Mouse (Mus musculus) heart, postnatal 25 days (tissue): ENCODE data around the gene Yjefn3. TPM values are rescaled to one million over a fixed set of nuclear protein-coding genes. Genes with fewer than 3 reads are reported as not detected.

ENCODE experiments used
- DNase-seq: peaks from one replicate; pipeline ENCODE4 v3.0.0; 2022; ENCODE audit warnings: low spot score
- intact Hi-C: fragments of 180-260 bp; cut with DNase I; formaldehyde crosslinking; loops from one replicate; pipeline ENCODE4 v1.15.1; 2025
- total RNA-seq, 2 experiments: library from RNA; stranded (reverse); gene quantifications; 2 replicates each; pipeline ENCODE4 v1.2.3; 2021

Yjefn3 gene
- total RNA-seq, 2 experiments from 2014 or later = 9.6 to 14.8 TPM

DNA sequence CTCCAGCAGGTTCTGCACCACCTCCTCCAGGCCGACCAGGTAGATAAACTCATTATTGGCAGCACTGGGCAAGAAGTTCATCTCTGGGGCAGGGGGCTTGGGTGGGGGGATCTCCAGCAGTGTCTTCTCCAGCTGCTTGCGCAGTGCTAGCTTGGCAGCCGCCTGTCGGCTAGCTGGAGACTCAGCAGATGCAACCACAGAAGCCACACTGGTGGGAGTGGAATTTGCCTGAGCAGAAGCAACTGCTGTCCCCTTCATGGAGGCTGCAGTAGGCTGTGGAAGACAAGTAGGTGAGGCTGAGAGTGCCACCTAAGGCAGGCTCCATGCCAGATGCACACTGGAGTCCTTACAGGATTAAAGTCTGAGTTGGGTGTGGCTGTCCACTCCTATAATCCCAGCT is 12.0 kb upstream of the Yjefn3 start:
- DNase-seq = no peak
- intact Hi-C loops = no loop called here

DNA sequence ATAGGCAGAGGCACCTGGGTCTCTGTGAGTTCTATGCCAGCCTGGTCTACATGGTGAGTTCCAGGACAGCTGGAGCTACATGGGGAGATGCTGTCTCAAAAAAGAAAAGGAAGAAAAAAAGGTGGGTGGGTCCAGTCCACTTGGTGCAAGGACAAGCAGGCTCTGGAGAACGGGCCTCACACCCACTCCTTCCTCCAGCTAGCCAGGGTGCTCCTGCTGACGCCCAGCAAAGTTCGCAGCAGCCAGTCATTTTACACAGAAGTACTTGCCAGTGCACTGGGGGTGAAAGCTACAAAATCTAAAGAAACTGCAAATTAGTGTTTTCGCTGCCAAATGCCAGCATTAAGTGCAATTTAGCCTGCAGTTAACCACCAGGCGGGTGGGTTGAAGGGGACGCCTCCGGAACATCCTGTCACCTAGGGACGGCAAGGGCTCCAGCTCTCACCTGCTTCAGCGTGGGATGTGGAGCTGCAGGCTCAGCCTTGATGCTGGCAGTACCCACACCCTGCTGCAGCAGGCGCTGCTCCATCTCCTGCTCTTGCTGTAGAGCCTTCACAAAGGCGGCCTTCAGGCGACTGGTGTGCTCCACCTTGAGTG is 10.1 kb upstream of the Yjefn3 start:
- intact Hi-C loops = no loop called here
- no peak for DNase-seq

DNA sequence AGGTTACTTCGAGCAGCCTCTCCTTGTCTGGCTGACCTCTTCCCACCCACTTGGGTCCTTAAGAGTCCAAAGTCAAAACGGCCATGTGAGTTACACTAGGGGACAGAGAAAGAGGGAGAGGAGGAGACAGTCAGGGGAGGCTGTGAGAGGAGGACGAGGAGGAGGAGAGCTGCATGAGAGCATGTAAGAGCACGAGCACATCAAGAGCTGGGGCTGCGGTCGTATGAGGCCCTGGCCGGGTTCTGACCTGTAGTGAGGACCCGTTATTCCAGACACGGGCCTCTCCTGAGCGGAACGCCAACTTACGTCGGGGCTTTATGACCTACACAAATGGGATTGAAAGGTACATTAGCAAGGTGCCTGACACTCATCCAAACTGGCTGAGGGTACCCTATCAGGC is 9.4 kb upstream of the Yjefn3 start:
- intact Hi-C loops = no loop called here
- DNase-seq = no peak

DNA sequence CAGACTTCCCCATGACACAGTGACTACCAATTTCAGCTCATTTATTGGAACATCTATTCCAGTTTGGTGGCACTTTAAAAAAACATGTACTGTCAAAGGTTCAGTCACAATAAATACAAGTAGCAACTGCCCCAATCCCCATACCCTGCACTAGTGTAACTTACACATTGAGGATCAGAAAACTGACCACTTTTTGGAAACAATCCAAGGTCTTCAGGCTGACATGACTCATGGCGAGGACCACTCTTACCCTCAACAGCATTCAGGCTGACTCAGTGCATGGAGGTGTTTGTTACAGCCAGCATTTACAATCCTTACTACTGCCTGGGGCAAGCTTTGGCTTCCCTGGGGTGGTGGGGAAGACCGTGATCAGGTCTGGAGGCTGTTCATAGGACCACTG is 4.6 kb upstream of the Yjefn3 start:
- intact Hi-C loops = no loop called here

DNA sequence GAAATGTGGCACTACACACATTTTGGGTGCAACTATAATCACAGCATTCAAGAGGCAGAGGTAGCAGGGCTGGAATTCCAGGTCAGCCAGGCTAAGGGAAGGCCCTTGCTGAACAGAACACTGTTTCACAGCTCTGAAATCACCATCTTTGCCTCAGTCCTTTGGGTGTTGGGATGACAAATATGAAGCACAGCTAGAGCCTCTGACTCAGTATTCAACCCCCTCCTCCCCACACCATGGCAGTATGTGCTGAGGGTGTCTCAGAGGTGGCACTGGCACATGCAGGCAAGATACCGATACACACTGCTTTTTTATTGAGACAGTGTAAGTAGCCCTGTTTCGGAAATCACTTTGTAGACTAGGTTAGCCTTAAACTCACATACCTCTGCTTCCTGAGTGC is 3.7 kb upstream of the Yjefn3 start:
- no peak for DNase-seq
- intact Hi-C loops = no loop called here

More for the DNA sequence above, 4.6 kb upstream of the Yjefn3 start:
- no peak for DNase-seq

DNA sequence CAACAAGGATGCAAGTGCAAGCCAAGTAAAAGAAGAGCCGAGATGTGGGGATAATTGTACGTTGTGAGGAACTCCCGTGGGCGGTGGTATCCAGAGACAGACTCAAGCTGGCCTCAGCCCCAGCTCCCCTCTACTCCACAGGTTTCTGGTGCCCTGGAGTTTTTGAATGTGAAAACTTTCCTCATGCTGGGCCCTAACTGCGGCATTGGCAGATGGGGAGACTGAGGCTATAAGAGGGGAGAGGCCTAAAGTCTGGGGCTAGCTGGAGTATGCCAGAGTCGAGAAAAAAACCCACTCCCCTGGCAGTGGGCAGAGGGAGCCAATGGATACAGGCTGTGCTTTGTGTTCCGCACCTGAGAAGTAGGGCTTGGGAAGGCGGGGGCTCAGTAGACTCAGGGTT is 1.6 kb upstream of the Yjefn3 start:
- intact Hi-C loops = loop anchor here (5.0 kb wide), 1 partner anchor 228 kb away; the partner anchor contains the start of gene Nr2c2ap
- DNase-seq = no peak

DNA sequence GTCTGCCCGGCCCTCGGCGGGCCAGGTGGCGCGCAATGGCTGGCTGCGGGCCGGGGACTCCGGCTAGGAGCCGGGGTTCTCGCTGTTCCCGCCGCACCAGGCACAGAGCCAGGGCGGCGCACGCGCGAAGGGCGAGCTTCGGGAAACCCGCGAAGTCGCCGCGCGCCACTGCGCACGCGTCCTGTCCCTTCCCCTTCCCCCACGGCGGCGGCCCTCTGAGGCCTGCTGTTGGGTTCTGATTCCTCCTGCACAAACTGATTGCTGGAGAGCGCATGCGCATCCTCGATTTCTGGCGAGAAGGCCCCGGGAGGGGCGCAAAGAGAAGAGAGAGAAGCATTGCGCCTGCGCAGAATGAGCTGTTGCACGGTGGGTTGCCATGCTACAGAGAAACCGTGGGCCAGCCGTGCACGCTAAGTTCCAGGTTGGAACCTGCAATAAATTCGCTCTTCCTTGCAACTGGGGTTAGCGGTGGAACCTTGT is 591 bp upstream of the Yjefn3 start:
- intact Hi-C loops = loop anchor here (5.0 kb wide), 1 partner anchor 229 kb away; the partner anchor contains the start of gene Nr2c2ap
- DNase-seq = peak; percentile 98

DNA sequence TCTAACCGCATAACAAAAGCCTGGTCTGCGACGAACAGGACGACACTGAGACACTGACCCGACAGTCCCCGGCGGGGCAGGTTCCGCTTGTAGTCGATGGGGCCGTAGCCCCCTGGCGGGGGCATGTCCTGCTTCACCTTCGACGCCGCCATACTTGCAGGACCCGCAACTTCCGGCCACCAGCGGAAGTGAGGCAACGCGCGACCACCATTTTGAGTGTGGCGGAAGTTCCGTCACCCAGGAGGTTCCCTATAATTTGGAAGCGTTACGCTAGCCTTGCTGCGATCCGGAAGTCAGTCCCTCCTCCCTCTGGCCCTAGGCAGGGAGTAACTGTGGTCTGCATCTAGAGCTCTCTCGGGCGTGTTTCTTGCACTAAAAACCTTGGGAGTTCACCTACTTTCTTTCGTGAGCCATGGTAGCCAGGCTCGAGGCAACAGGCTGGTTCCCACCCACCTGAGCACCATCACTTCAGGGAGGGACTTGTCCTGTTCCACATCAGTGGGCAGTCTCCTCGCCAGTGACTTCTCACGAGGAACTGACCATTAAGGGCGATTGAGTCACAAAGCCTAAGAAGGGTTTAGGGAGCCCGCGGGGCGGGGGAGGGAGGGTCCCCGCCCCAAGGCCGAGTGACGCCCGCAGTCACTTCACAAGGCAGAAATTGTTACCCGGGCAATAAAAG is 889 bp downstream of the Yjefn3 start:
- intact Hi-C loops = loop anchor here (5.0 kb wide), 1 partner anchor 231 kb away; the partner anchor contains the start of gene Nr2c2ap
- peak; percentile 94 for DNase-seq

DNA sequence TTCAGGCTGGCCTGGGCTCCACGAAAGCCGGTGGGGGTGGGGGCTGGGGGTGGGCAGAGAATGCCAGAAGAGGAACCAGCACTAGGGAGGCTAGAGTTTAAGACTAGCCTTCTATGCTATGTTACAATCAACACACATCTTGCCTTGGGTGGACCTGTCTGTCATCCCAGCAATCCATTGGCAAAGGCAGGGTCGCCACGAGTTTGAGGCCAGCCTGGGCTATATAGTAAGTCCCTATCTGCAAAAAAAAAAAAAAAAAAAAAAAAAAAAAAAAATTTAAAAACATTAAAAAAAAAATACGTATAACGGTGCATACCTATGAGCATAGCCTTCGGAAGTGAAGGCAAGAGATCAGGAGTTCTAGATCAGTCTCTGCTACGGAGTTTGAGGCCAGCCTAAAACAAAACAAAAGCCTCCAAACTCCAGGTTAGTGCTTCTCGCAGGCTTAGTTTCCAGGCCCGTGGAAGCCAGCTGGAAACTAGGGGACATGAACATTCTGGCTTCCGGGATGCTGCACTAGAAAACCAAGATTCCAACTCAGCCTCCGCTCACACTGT is 1.5 kb downstream of the Yjefn3 start:
- no peak for DNase-seq
- intact Hi-C loops = loop anchor here (5.0 kb wide), 1 partner anchor 231 kb away; the partner anchor contains the start of gene Nr2c2ap

DNA sequence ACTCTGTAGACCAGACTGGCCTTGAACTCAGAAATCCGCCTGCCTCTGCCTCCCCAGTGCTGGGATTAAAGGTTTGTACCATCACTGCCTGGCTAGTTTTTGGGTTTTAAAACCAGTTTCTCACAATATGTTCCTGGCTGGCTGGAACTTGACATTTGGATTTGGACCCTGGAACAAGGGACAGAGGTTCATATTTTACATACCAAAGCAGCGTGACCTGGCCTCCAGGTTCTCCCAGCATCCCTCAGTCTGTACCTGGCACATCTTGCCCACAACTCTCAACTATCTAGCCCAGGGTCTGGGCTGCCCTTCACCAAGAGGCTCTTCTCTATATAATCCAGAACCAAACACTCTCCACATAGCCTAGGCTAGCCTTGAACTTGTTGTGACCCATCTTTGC is 2.6 kb downstream of the Yjefn3 start:
- no peak for DNase-seq
- intact Hi-C loops = loop anchor here (5.0 kb wide), 1 partner anchor 232 kb away; the partner anchor contains the start of gene Nr2c2ap

DNA sequence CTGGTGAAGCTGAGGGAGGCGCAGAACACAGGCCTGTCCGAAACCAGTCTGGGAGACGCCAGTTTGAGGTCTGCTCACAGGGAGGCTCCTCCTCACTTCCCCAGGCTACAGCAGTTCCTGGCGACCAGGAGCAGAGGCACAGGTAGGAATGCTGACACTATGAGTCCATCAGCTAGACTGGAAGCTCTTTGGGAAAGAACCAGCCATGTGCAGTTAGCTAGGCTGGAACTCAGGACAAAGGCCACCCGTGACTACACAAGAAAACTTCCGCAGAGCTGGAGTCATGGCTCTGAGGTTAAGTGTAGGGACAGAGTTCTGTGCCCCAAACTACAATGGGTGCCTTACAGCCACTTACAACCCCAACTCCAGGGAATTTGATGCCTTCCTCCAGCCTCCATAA is 4.7 kb downstream of the Yjefn3 start:
- intact Hi-C loops = no loop called here
- no peak for DNase-seq

DNA sequence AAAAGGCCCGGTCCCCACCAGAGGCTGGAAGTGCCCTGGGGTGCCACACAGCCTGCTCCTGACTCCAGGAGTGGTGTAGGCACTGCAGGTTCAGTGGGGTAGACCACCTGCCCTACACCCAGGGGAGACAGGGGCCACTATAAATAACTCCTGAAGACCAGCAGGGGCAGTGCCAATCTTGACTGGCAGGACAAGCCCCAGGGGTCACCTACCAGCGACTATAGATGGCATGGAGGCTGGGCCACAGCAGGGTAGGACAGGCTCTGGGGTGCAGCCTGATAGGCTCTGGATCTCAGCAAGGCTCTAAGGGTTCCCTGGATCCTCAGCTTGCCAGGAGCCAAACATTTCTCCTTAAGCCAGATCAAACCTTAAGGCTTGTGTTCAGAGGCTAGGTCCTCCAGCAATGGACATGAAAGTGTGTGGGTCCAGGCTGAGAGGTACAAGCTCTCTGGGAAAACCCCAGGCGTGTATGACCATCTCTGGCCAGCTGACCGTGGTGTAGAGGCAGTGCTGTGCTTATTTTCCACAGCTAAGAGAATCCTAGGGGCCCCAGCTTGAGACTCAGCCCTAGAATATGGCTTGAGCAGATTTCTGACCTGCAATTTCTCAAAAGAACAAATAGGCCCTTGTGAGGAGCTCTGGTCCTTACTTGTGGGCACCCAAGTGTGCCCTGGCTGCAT is 6.6 kb downstream of the Yjefn3 start:
- intact Hi-C loops = no loop called here
- no peak for DNase-seq

DNA sequence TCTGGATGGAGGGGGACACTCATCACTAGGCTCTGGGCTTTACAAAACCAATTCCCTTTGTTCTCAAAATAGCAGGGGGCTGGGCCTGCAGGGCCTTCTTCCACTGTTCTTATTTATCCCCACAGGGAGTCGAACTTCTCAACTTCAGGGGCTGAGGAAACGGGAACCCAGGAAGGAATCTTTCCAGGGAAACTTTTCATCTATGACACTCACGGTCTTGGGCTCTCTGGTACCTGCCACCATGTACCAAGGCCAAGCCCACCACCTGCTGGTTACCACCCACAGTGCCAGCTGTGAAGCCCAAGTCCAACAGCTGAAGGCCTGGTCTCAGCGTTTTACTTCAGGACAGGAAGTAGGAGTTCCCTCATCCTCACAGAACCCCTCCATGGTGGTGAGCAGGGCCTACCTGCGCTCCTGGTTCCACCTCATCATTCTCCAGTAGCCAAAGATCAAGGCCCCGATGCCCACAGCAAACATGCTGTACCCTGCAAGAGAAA is 7.6 kb downstream of the Yjefn3 start:
- intact Hi-C loops = no loop called here
- no peak for DNase-seq

DNA sequence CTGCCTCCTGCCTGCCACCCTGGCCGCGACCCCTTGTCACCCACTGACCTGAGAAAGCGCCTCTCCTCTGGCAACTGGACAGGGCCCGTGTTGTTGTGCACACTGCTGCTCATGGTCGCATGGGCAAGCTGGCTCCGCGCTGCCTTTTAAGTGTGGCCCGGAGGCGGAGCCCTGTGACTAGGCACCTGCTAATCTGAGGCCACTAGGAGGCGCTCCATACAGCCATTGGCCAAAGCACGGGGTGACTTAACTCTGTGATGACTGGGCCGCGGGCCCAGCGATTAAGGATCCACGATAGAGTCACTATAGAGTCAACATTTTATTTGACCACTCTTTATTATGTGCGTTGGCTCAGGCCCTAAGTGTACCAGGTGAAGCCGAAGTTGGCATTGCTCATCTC is 8.6 kb downstream of the Yjefn3 start:
- DNase-seq = no peak
- intact Hi-C loops = no loop called here

DNA sequence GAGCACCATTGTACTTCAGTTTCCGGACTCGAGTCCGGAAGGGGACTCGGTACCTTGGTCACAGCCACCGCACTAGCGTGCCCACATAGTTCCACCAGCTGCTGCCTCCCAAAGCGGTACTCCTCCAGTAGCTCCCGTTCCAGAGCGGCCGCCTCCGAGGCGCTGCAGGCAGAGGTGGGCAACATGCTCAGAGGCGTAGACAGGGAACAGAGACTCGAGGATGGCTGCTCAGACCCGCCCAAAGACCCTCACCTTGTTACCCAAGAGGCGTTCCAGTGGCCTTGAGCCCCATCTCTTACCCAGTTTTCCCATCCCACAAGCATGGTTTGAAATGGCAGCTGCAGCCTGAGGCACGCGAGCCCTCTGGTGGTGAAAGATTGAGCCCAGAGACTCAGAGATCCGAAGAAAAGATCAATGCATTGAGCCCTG is 11.7 kb downstream of the Yjefn3 start:
- DNase-seq = no peak
- intact Hi-C loops = no loop called here

DNA sequence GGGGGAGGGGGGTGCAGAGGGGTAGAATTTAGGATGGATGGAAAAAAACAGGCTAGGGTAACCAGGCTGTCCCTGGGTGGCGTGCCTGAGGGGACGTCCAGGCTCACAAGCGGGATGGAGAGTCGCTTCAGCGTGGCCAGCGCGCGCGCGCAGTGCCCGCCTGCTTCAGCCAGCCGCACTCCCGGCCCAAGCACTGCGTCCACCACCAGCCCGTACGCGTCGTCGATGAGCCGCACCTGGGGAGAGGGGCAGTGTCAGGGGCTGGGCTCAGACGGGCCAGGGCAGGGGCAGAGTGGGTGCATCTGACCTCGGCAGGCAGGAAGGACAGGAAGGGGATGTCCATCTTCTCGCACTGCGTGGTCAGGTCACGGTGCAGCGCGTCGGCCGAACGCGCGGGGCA is 13.6 kb downstream of the Yjefn3 start:
- no peak for DNase-seq
- intact Hi-C loops = no loop called here

DNA sequence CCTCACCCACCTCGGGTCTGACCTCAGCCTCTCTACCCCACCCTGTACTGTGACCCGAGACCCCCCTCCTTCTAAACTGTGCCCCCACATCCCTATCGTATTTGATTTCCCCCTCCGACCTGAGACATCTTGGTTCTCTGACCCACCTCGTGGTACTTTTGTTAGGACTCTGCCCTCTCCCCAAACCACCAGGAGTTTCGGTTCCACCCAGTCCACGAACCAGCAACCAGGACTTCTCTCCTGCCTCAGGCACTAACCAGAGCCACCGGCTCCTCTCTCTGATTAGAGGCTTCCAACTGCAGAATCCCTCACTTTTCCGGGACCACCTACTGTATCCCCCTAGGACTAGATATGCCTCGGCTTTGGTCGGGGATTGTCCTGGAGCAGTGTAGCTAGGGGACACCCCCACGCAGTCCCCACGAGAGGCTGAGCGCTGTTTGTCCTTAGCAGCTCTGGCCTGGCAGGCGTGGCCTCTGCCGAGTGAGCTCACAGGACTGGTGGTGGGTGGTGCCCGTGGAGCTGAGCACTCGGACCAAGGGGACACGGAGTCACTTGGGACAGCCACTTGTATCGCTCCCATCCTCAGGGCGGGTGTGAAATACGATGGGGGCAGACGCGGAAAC is 14.2 kb downstream of the Yjefn3 start:
- DNase-seq = no peak
- intact Hi-C loops = no loop called here

DNA sequence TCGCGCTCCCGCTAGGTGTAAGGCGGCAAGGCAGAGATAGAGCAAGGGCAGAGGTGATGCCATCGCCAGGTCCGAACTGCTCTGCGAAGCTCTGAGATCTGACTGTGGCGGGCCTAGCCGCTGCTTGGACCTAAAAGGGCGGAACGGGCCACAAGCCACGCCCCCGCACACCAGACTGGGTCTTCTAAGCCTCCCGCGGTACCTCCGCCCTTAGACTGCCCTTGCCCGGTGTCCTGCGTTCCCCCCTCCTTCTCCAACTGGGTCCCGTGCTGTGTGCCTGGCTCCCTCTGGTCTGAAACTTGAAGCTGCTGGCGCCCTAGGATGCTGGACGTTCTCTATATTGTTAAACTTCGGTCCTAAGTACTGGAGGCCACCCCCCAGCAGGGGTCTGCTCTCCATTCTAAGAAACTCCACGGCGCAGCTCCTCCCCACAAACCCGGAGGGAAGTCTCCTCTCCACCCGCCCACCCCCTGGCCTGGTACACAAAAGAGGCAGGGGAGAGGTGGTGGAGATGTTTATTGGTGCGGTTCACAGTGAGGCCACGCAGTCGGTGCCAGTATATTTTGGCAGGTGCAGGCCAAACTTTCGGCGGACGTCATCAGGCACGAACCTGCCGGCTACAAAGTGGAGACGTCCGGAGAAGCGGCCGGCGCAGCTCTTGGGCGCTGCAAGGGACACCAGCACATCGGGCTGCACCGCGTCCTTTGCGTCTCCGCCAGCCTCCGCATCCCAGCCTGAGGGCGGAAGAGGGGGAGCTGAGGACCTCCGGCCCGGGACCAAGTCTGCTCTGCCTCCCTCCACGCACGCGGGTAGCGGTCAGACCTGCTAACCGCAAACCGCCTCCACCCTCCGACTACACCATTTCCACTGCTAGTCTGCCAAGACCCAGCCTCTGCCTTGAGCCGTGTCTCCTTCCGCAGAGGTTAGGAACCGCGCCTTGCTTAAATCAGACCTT is 14.9 kb downstream of the Yjefn3 start, which contains the start of gene Cilp2:
TSS of gene Cilp2 (minus strand) at position 399 of the 955 bp plus-strand sequence.
- DNase-seq = no peak
- intact Hi-C loops = no loop called here

DNA sequence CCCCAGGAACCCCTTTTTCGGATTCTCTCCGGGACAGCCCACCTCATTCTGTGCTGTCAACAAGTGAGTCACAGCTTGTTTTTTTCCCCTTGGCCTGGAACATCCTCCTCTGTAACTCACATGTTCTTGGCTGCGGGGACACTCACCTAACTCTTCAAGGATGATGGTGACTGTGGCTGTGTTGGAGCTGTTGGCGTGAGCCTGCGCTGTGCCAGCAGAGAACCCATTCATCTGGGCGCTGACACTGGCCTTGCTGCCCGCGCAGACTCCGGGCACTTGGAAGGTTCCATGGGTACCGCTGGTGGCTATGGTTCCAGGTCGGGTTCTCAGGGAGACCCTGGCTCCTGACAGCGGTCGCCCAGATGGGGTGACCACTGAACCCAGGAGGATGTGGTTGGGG is 18.4 kb downstream of the Yjefn3 start:
- intact Hi-C loops = no loop called here
- DNase-seq = no peak
